Mouse (Mus musculus) ES-Bruce4 (cell line): ENCODE data around the gene Fut8. TPM values are rescaled to one million over a fixed set of nuclear protein-coding genes. Genes with fewer than 3 reads are reported as not detected.

Experiments
- H3K27ac ChIP-seq: 2 replicates; pipeline ENCODE4 v1.5.1; 2012; ENCODE audit warnings: low read length, inconsistent platforms; ENCODE audit not compliant: insufficient read depth
- H3K27me3 ChIP-seq: 2 replicates; pipeline ENCODE4 v1.6.1; 2012; ENCODE audit warnings: mild to moderate bottlenecking, low read length, inconsistent platforms; ENCODE audit not compliant: control insufficient read depth, poor library complexity, insufficient read depth, severe bottlenecking
- H3K36me3 ChIP-seq: 2 replicates; pipeline ENCODE4 v1.6.1; 2012; ENCODE audit warnings: inconsistent platforms, mild to moderate bottlenecking, low read length, moderate library complexity; ENCODE audit not compliant: control insufficient read depth, poor library complexity, insufficient read depth, severe bottlenecking
- H3K4me1 ChIP-seq: one replicate; pipeline ENCODE4 v1.8.1; 2011; ENCODE audit warnings: low read length; ENCODE audit not compliant: control insufficient read depth, insufficient read depth
- H3K4me3 ChIP-seq: 2 replicates; pipeline ENCODE4 v1.5.1; 2011; ENCODE audit warnings: low read depth, mild to moderate bottlenecking, low read length
- H3K9ac ChIP-seq: 2 replicates; pipeline ENCODE4 v1.6.1; 2012; ENCODE audit warnings: low read depth, mild to moderate bottlenecking, inconsistent platforms; ENCODE audit not compliant: poor library complexity, severe bottlenecking
- H3K9me3 ChIP-seq: replicated peaks from 2 replicates; pipeline ENCODE4 v1.6.1; 2012; ENCODE audit warnings: mild to moderate bottlenecking, low read length, inconsistent platforms; ENCODE audit not compliant: control insufficient read depth, poor library complexity, insufficient read depth, severe bottlenecking
- CTCF ChIP-seq: IDR thresholded peaks from one replicate; pipeline ENCODE4 v1.8.1; 2011; ENCODE audit warnings: low read depth, low read length
- EP300 ChIP-seq: IDR thresholded peaks from 2 replicates; pipeline ENCODE4 v1.6.1; 2011; ENCODE audit warnings: low read depth, low read length; ENCODE audit not compliant: insufficient read depth
- POLR2A ChIP-seq: IDR thresholded peaks from one replicate; pipeline ENCODE4 v1.8.1; 2011; ENCODE audit warnings: low read length; ENCODE audit not compliant: insufficient read depth
- polyA plus RNA-seq: library from polyadenylated mRNA; stranded (reverse); fragments of >200 nt; gene quantifications from 2 replicates; pipeline ENCODE4 v1.2.4, GENCODE M21; 2011; ENCODE audit warnings: low read depth; ENCODE audit not compliant: missing spikeins, insufficient read depth, insufficient read length

Gene Fut8
- polyA plus RNA-seq, 1 experiment, result 18.1 TPM

- Histone ChIP-seq H3K4me1 (no peaks in the 10 kb centered on the region), H3K9me3 (no peaks in the 10 kb centered on the region), H3K9ac (no peak overlapping the region), H3K27me3 (no peaks in the 10 kb centered on the region), H3K36me3 (no peaks in the 10 kb centered on the region), H3K4me3 (no peak overlapping the region), H3K27ac (no peak overlapping the region)
- TF ChIP-seq CTCF (no peak), EP300 (no peak), POLR2A (no peak)
These were observed 245.4 kb downstream of the Fut8 start for GRCm38 (mm10) chr12:77483180-77483855.

DNA sequence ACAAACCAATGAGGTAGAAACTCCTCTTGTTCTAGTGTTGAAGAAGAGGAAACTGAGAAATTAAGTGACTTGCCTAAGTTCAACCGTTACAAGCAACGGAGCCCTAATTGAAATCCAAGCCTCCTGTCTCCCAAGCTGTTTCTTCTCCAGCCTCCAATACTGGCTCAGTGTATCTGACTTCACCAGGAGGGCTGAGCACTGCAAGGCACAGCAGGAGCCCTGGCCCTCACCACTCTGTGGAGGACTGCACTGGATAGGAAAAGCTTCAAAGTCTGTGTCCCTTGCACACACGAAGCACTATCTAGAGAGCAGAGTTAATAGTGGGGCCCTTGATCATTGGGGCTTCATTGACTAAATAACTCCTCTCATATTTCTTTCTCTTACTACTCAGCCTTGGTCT is 246.8 kb downstream of the Fut8 start:
- no peaks in the 10 kb centered on the region for H3K9me3 ChIP-seq
- no peak overlapping the region for H3K4me3 ChIP-seq
- no peak for TF ChIP-seq CTCF
- no peaks in the 10 kb centered on the region for H3K27me3 ChIP-seq
- H3K4me1 ChIP-seq, result no peaks in the 10 kb centered on the region
- H3K9ac ChIP-seq, result no peak overlapping the region
- no peak overlapping the region for H3K27ac ChIP-seq
- no peaks in the 10 kb centered on the region for H3K36me3 ChIP-seq

- Histone ChIP-seq H3K27ac (no peak overlapping the region), H3K9me3 (no peaks in the 10 kb centered on the region), H3K9ac (no peak overlapping the region), H3K27me3 (no peaks in the 10 kb centered on the region), H3K4me3 (no peak overlapping the region), H3K4me1 (no peaks in the 10 kb centered on the region), H3K36me3 (no peaks in the 10 kb centered on the region)
- no peak for TF ChIP-seq POLR2A
- TF ChIP-seq CTCF, result no peak
- TF ChIP-seq EP300, result no peak
These were observed 253.6 kb downstream of the Fut8 start for GRCm38 (mm10) chr12:77491478-77491877.

- no peak for TF ChIP-seq POLR2A
- no peak for TF ChIP-seq EP300
- no peak for TF ChIP-seq CTCF
- Histone ChIP-seq H3K9me3 (no peaks in the 10 kb centered on the region), H3K27ac (no peak overlapping the region), H3K9ac (no peak overlapping the region), H3K27me3 (no peaks in the 10 kb centered on the region), H3K4me3 (no peak overlapping the region), H3K36me3 (no peaks in the 10 kb centered on the region), H3K4me1 (no peaks in the 10 kb centered on the region)
These were observed 257.9 kb downstream of the Fut8 start for GRCm38 (mm10) chr12:77495781-77496180.

GRCm38 (mm10) chr12:77498153-77498552 is 260.2 kb downstream of the Fut8 start:
- Histone ChIP-seq H3K9ac (no peak overlapping the region), H3K36me3 (no peaks in the 10 kb centered on the region), H3K4me1 (no peaks in the 10 kb centered on the region), H3K4me3 (no peak overlapping the region), H3K27me3 (no peaks in the 10 kb centered on the region), H3K9me3 (no peaks in the 10 kb centered on the region), H3K27ac (no peak overlapping the region)
- TF ChIP-seq POLR2A, result no peak
- TF ChIP-seq EP300, result no peak
- TF ChIP-seq CTCF, result no peak

GRCm38 (mm10) chr12:77500439-77501055 is 262.6 kb downstream of the Fut8 start:
- Histone ChIP-seq H3K9me3 (no peaks in the 10 kb centered on the region), H3K27ac (no peak overlapping the region), H3K9ac (no peak overlapping the region), H3K4me3 (no peak overlapping the region), H3K36me3 (no peaks in the 10 kb centered on the region), H3K27me3 (no peaks in the 10 kb centered on the region), H3K4me1 (no peaks in the 10 kb centered on the region)
- TF ChIP-seq CTCF, result no peak
- TF ChIP-seq EP300, result no peak
- no peak for TF ChIP-seq POLR2A
